Mouse (Mus musculus) CD8-positive naive resting alpha-beta T cell, adult 2 months (primary cell): ENCODE measurements at regions not wholly inside any gene's neighbourhood (a gene's known extent, or its start where the extent isn't known, plus 50 kb on each side); places are given as distances from the start of the nearest gene placed in this dataset.

Experiments used
- DNase-seq, 2 experiments: peaks; one replicate each; pipeline ENCODE4 v3.0.0; 2022; ENCODE audit warnings: low read depth in 2 of 2, low spot score in 2 of 2

GRCm38 (mm10) chr3:41478971-41479370 lies 76.6 kb upstream of the Jade1 start:
- no peak for DNase-seq

GRCm38 (mm10) chr3:41476516-41476915 lies 79.0 kb upstream of the Jade1 start:
- DNase-seq = no peak

- no peak for DNase-seq
Measured at GRCm38 (mm10) chr3:41472586-41472985, 82.9 kb upstream of the Jade1 start.

GRCm38 (mm10) chr3:41469106-41469505 lies 86.4 kb upstream of the Jade1 start:
- no peak for DNase-seq

- DNase-seq = no peak
Measured at GRCm38 (mm10) chr3:41467857-41468256, 87.7 kb upstream of the Jade1 start.

- no peak for DNase-seq
Measured at GRCm38 (mm10) chr3:41465893-41466292, 89.6 kb upstream of the Jade1 start.

GRCm38 (mm10) chr3:41462953-41463644 lies 92.4 kb upstream of the Jade1 start:
- no peak for DNase-seq

- DNase-seq = no peak
Measured at GRCm38 (mm10) chr3:41460131-41460530, 95.4 kb upstream of the Jade1 start.

GRCm38 (mm10) chr3:41458156-41458555 lies 97.4 kb upstream of the Jade1 start:
- DNase-seq = no peak

- no peak for DNase-seq
Measured at GRCm38 (mm10) chr3:41453525-41453924, 102.0 kb upstream of the Jade1 start.

- no peak for DNase-seq
Measured at GRCm38 (mm10) chr3:41452716-41453090, 102.8 kb upstream of the Jade1 start.

GRCm38 (mm10) chr3:41452020-41452715 lies 103.4 kb upstream of the Jade1 start:
- no peak for DNase-seq

- no peak for DNase-seq
Measured at GRCm38 (mm10) chr3:41450696-41451095, 104.8 kb upstream of the Jade1 start.

GRCm38 (mm10) chr3:41444243-41444753 lies 111.2 kb upstream of the Jade1 start:
- DNase-seq = no peak

GRCm38 (mm10) chr3:41436238-41436637 lies 119.3 kb upstream of the Jade1 start:
- no peak for DNase-seq

GRCm38 (mm10) chr3:41433106-41433505 lies 122.4 kb upstream of the Jade1 start:
- DNase-seq = no peak

GRCm38 (mm10) chr3:41432376-41432775 lies 123.2 kb upstream of the Jade1 start:
- DNase-seq = no peak

- no peak for DNase-seq
Measured at GRCm38 (mm10) chr3:41430191-41430590, 125.3 kb upstream of the Jade1 start.

- DNase-seq = no peak
Measured at GRCm38 (mm10) chr3:41426946-41427345, 128.6 kb upstream of the Jade1 start.

- no peak for DNase-seq
Measured at GRCm38 (mm10) chr3:41425863-41426262, 129.7 kb upstream of the Jade1 start.

GRCm38 (mm10) chr3:41424142-41424939 lies 131.2 kb upstream of the Jade1 start:
- no peak for DNase-seq

- no peak for DNase-seq
Measured at GRCm38 (mm10) chr3:41423630-41424029, 131.9 kb upstream of the Jade1 start.
